Mouse (Mus musculus) urinary bladder, postnatal 4 days (tissue): ENCODE measurements at regions not wholly inside any gene's neighbourhood (a gene's known extent, or its start where the extent isn't known, plus 50 kb on each side); places are given as distances from the start of the nearest gene placed in this dataset.

Experiments used
- DNase-seq, 2 experiments: peaks; one replicate each; pipeline ENCODE4 v3.0.0; 2021 to 2022; ENCODE audit warnings: low spot score in 2 of 2

DNA sequence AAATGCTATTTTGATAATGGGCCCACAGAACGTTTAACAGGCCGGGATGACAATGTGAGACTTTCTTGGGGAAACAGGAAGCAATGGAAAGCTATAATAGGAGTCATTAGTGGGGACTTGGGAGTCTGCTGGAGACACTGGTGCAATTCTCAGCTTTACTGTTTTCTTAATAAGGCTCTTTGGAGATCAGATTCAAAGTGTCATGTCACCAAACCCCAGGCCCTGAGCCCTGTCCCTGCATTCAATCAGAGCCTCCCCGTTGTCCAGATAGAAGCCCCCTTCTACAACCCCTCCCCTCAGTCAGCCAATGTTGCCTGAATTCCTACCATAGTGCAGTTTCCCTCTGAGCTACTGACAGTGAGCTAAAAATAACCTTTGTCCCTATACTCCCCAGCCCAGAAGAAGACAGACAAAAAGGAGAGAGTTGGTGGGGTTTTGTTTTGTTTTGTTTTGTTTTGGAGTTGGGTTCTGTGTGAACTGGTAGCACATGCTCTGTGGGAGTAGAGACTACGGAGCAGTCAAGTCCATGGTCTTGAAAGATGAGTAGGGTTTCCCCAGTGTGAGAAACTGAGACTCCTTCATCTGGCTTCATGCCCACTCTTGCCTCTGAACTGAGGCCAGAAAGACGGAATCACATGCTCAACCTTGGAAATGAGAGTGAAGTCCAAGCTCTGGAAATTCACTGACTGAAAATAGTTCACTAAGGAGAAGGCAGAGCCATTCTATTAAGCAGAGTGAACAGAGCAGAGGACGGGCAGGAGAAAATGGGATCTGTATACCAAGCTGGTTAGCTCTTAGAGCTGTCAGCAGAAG, 267.3 kb downstream of the Gm826 start:
- peak in 1 of 2 experiments; percentile 29 for DNase-seq

DNA sequence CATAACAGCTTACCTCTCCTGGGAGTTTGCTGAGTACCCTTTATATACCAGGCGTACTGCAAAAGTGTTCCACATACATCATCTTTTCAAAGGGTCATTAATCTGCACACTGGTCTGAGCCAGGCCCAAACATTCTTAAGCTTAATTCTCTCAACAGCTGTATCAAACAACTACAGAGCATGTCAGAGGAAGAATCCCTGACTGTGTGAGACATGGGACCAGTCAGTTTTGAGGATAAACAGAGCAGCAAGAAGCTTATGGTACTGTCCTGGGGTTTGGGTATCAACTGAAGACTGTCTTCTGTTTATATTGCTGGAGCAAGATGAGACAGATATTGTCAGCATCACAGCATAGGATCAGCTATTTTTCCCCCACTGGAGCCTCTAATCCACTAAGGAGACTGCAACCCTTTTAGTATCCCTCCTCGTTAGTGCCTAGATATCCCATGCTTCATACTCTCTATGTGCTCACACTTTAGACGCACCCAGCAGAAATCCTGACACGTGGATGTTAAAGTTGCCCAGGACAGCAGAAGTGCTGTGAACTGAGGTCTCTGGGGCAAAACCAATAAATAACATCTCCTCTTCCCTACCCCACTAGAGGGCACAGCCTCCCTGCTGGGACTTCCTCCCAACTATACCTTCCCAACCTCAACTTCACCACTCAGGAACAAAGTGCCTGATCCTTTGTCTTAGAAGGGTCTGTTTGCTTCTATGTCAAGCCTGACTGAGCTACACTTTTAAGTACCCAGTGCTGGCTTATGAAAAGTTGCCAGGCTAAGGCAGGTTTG, 271.6 kb downstream of the Gm826 start:
- no peak for DNase-seq

DNA sequence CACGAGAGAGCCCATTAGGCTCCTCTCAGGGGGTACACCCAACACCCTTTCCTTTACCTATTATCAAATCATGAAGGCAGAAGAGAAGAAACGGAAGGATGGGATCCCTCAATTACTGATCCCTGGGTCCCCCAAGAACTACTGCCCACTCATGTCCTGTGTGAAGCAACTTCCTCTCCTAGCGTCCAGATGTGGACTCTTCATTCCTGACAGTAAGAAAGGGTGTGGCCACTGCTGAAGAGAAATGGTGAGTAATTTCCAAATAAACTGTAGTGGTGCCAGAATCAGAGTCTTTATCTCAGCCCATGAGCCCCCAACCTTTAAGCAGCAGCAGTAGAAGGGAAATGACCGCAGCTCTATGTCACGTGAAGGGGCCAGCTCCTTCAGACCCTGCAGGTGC, 273.9 kb downstream of the Gm826 start:
- DNase-seq = no peak

DNA sequence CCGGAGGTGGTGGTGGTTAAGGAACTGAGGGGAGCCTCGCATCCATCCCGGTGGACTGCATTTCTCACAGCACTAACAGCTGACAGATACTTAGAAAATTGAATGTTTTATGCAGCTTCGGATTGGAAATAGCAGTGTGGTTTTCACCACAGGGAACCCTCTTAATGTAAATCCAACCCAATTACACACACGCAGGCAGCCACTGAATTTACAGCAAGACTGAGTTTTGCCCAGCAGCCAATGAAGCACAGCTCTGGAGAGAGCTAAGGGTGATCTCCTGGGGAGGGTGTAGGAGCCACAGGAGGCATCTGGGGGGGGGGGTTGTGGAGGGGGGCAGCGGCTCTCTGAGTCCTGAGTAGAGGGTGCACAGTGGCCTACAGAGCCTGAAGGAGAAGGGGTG, 276.8 kb downstream of the Gm826 start:
- no peak for DNase-seq

DNA sequence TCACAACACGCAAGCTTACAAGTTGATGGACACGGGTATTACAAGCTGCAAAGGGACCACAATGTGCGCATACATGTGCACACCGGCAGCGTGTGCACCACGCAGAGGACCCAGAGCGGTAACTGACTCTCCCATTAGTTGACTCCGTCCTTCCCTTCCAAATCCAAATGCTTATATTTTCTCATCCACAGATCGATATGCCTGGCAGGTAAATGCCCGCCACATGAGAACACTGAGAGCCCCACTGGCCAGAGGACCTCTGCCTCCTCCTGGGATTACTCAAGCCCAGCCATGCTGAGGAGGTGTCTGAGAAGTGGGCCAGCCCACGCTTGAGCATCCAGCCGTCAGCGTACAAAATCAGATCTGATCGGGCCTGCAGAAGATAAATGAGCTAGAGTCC, 279.6 kb downstream of the Gm826 start:
- DNase-seq = no peak

DNA sequence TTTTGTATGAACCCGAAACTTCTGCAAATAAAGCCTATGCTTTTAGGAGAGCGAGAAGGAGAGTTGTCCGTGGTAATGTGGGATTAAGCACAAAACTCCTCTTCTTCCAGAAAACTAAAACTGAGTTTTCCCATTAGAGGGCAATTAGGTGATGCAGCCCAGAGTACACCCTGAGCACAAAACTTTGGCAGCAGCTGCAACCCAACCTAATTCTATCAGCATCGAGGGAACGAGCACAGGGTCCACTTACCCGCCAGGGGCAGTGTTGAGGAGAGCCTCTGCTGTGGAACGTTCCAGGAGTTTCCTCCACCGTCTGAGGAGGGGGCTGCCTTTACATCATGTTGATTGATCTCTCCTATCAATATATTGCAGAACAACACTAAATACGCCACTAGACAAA, 285.7 kb downstream of the Gm826 start:
- DNase-seq = peak in 1 of 2 experiments; percentile 11

DNA sequence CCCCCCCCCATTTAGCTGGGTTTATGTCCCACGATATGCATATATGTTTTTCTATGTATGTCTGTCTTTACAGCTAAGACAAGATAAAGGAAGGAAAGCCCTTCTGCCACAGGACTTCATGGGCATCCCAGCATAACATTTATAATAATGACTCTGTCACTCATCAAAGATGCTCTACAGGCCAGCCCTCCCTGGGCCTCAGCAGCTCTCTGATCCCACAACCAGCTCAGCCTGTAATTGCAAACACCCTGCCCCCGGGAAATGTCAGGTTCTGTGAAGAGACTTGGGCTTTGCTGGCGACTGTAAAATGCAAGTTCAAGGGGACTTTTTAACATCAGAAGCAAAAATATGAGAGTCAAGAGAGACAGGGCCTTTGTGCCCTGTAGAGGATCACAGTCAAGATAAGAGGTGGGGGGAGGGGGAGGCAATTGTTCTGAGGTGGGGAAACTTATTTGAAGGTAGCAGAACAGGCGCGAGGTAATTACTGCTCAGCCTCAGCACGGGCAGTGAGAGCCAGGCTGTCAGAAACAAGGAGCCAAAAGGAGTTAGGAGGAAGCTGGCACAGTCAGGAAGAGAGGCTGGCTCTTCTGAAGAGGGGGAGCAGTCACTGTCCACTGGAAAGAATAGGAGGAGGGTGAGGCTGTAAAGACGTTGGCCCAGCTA, 286.9 kb downstream of the Gm826 start:
- DNase-seq = no peak

DNA sequence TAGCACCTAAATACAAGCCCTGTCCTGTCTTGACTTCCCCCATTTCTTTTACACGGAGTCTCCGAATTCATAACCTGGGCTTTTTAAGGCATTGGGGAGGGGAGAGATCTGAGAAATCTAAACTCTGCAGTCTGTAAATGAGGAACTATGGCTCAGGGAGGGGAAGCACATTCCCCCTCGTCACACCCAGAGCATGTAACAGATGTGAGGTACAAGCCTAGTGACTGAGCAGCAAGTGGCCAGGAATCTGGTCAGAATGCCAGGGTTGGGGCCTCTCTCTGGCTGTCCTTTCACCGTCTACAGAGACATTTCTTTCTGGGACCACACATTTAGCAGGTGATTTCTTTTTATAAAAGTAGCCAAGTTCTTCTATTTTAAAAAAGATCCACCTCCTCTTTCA, 289.4 kb downstream of the Gm826 start:
- peak in 1 of 2 experiments; percentile 47 for DNase-seq

DNA sequence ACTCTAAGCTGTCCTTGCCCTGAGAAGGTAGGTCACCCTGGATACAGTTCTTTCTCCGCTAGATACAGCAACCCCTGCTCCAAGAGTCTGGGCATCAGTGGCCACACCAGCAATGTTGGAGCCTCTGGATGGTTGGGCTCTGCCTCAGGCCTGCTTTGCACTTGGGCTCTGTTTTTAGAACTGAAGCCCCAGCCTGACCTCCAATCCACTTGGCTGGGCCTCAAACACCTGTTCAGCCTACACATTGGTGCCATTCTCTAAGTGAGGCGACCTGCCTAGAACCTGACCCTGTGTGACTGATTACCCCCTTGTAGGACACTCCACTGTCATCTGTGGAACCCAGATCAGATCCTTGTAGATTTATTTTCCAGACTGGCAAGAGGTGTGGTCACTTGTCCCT, 289.8 kb downstream of the Gm826 start:
- DNase-seq = peak in 1 of 2 experiments; percentile 36

DNA sequence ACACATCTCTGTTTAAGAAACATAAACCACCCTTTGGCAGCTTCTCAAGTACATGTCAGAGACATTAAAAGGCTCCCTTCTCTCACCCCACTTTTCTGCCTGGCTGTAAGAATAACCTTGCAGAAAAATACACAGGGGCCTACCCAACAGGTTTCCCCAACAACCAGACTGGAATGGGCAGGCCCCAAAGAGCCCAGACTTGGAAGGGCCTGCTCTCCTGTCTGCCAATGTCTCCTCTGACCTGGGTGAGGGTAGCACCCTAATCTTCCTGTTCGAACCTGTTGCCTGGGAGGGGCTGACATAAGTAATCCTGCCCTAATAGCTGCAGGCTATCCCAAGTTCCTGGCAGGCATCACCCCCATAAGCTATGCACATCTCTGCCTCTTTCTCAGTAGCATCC, 304.5 kb downstream of the Gm826 start:
- peak in 1 of 2 experiments; percentile 45 for DNase-seq

DNA sequence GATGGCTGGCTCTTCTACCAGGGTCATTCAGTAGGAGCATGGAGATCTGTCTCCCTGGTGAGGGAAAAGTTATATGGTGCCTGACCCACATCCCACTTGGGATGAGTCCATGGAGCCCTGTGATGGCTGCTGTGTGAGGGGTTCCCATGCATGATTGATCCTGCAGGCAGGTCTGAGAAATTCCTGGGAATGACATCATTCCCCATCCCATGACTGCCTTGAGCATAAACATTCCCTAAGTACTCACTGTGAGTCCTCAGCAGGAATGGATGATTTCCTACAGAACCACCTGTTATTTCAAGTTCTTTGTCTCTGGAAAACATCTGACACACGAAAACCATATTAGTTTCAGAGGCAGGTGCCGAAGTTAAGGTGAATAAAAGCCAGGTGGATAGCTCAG, 305.5 kb downstream of the Gm826 start:
- DNase-seq = peak in 1 of 2 experiments; percentile 42

DNA sequence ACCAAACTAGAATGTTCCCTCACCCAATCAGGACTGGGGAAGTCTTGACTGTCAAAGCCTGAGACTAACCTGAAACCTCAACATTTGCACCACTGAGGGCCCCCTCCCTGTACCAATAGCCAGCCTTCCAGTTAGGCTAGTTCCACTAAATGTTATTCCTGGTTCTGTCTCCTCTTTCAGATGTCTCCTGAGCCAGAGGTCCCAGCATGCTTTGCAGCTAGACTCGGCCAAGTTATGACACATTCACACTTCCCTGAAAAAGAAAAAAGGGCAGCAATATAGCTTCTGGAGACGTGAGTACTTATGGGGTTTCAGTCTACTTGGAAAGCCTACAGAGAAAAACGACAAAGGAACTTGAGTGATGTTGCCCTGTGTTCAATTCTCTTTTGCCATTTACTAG, 308.1 kb downstream of the Gm826 start:
- DNase-seq = peak in 1 of 2 experiments; percentile 50

DNA sequence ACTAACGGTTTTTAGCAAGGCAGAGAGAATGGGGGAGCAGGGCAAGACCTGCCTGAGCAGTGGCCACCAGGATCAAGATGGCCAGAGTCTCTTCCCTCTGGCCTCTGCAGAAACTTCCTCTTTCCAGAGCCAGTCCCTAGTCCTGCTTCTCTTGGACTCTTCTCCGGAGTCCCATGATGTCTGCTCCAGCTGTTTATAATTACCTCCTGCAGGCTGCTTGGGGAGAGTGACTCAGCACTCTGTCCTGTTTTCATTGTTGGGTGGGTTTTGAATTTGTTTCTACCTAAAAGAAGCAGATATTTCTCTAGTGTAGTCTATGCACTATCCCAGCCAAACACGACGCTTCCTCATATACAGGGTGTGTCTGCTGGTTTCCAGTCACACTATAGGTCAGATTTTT, 312.4 kb downstream of the Gm826 start:
- peak in 1 of 2 experiments; percentile 26 for DNase-seq

DNA sequence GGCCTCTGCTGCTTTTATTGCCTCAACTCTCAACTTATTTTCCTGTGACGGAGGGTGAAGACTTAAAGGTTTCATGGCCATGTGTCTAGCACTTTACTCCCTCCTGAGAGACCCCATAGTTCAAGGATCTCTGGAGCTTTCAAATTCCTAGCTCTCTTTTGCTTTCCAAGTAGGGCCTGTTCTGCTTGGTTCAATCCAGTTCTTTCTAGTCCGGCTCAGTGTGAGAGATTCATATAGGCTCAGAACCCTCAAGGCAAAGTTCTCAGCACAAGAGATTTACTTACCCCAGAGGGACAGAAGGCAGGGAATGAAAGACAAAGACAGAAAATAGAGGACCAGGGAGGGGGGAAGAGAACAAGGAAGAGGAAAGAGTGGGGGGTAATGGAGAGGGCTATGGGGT, 313.1 kb downstream of the Gm826 start:
- no peak for DNase-seq

DNA sequence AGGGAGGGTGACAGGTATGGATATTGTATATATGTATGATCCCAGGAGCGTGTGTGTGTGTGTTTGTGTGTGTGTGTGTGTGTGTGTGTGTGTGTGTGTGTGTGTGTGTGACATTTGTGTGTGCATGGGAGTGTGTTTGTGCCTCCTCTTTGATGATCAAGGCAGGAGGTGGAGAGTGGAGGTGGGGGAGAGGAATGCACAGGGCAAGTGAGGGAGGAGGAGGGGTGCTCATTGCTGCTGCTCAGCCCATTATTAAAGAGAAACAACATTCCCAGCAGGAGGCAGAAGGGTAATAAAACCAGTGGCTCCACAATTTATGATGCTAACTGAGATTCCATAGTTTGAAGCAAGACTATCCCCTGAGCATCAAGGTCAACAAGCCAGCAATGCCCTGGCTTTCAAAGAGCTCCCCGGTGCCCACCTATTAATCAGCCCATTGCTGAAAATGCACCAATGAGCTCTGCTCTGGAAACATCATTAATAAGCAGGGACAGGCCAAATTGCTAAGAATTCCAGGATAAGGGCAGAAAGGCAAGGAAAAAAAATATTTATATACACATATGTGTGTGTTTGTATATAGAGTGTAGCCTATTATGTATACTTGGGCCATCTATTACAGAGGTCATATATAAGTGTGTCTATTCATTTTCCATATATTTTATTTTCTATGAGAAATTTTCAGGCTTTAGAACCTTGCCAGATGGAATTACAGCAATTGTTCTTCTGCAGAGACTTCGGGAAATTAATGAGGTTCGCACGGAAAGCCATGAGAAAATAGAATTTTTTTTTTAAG, 316.7 kb downstream of the Gm826 start:
- DNase-seq = peak in 1 of 2 experiments; percentile 35

DNA sequence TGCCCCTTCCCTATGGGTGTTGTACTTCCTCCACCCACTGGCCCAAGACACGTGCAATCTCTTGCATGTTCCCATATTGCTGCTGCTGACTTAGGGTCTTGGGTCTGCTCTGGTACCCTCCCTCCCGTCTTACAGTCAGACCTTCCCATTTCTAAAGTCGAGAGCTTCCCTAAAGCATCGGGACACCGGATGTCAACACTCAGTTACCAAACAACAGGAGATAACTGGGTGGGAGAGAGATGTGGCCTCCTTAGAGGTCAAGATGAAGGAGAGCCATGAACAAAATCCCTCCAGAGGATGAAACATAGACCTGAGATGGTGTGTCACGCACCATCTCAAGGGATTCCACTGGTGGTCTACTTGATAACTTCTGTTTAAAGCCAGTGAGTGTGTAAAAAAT, 322.5 kb downstream of the Gm826 start:
- no peak for DNase-seq

DNA sequence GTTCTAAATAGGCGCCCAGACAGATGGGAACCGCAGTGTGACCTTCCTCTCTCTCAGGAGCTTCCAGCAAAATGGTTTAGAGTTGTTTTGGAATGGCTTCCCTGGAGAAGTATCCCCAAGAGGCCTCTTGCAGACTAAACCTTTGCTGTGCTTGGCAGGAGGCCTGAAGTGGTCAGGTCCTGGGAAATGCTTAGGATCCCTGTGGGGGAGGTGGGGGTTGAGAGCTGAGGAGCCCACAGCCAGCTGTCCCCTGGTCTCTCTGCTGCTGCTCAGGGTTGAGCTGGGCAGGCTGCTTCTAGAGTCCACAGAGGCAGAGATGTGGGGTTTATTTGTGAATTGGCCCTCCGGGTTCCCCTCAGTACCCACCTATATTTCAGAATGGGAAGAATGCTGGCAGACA, 331.3 kb downstream of the Gm826 start:
- DNase-seq = peak in 1 of 2 experiments; percentile 32

DNA sequence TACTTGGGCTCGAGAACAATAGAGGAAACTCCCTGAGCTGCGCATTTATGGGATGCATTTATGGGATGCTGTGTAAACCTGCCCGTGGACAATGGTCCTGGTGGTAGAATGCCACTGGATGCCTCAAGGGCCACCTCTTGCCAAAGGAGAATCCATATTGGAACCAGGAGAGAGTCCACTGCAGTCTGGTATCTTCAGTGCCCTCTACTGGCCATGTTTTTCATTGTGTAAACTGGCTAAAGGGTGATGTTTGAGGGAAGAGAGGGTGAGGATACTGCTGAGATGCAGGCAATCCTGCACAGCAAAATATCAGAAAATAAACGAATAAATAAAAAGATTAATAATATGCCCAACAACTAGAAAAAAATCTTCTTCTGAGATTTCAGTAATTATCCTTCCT, 333.5 kb downstream of the Gm826 start:
- DNase-seq = no peak

DNA sequence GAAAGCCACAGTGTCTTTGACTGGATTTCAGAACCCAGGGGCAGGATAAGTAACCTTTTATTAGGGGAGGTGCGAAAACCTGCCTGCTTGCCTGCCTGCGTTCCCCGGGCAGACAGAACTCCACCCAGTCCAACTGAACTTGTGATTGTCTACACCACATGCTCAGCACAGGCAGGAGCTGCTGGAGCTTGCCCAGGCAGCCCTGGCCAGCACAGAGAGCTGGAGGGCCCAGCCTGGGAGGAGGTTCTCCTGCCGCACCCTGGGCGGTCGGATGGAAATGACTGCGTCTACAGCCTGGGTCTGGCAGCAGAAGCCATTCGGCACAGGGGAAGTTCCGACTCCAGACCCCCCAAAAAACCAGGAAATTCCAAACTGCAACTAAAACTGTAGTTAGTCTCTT, 336.6 kb downstream of the Gm826 start:
- no peak for DNase-seq

DNA sequence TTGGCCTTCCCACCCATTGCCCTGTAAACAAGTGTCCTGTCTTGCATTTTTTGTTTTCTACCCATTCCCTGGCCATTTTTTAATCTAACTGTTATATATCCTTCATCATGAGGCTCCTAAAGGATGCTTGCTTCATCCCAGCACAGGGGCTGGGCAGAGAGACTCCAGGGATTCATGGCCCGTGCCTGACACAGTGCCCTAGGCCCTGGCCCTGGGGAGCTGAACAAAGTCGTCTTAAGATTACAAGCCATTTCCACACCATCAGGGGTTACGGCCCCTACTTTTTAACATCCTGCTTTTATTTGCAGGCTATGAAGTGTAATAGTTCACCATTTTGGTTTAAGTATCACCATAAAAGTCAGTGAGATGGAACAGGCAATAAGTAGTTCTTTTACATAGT, 339.5 kb downstream of the Gm826 start:
- DNase-seq = no peak

DNA sequence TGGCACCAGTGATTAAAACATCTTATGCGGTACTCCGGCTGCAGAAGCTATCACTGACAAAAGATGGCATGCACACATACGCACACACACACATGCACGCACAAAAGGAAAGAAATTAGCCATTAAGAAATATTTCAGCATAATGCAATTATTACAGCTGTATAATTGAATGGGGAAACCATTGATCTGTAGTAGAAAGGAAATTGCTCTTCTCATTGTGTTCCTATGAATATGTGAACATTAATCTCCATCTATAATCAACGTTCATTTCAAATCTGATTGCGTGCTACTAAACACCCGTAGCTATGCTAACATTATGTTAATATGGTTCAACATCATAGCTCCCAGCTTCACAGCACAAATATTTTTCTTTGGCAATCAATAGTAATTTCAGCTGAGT, 347.2 kb downstream of the Gm826 start:
- no peak for DNase-seq

DNA sequence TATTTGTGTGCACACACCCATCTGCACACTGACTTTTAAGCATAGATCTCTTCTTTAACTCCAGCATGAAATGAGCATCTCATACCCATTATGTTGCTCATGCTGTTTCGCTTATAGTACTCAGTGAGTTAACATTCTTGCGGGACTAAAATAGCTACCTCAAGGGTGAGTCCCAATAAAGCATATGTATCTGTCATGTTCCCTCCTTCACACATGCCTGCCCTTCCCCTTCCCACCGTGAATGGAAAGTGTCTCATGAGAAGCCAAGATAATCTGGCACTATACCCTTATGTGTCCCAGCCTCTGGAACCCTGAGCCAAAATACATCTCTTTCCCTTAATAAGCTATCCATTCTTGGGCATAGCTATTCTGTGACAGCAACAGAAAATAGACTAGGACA, 352.3 kb downstream of the Gm826 start:
- DNase-seq = no peak
